Mouse (Mus musculus) myocyte (in vitro differentiated cells): ENCODE results near the gene Robo1. TPM values are rescaled to one million over a fixed set of nuclear protein-coding genes. Genes with fewer than 3 reads are reported as not detected.

Experiments used
- H3K27me3 ChIP-seq: one replicate; pipeline ENCODE4 v1.6.1; 2011; ENCODE audit not compliant: control insufficient read depth, insufficient read depth, insufficient read length
- H3K36me3 ChIP-seq: one replicate; pipeline ENCODE4 v1.6.1; 2011; ENCODE audit not compliant: control insufficient read depth, insufficient read depth
- H3K4me2 ChIP-seq: one replicate; pipeline ENCODE4 v1.6.1; 2011; ENCODE audit warnings: low read depth, control low read depth
- H3K4me3 ChIP-seq: one replicate; pipeline ENCODE4 v1.5.1; 2011; ENCODE audit warnings: mild to moderate bottlenecking, control low read depth, moderate library complexity
- H3K79me2 ChIP-seq: one replicate; pipeline ENCODE4 v1.6.1; 2011; ENCODE audit not compliant: control insufficient read depth, insufficient read depth
- H3ac ChIP-seq: one replicate; pipeline ENCODE4 v1.6.1; 2011; ENCODE audit not compliant: control insufficient read depth, insufficient read length
- CEBPB ChIP-seq: IDR thresholded peaks from 2 replicates; pipeline ENCODE4 v1.6.1; 2011; ENCODE audit warnings: mild to moderate bottlenecking, moderate library complexity; ENCODE audit not compliant: poor library complexity, insufficient read depth, severe bottlenecking
- E2F4 ChIP-seq: IDR thresholded peaks from one replicate; pipeline ENCODE4 v1.6.1; 2011; ENCODE audit warnings: mild to moderate bottlenecking, control low read depth, moderate library complexity; ENCODE audit not compliant: insufficient read depth
- MAX ChIP-seq: IDR thresholded peaks from one replicate; pipeline ENCODE4 v1.6.1; 2011; ENCODE audit warnings: low read depth, mild to moderate bottlenecking, control low read depth
- MYOD1 ChIP-seq, 3 experiments: IDR thresholded peaks; one replicate each; pipeline ENCODE4 v1.6.1; 2011; ENCODE audit warnings: control low read depth in 2 of 3, low read depth in 2 of 3, mild to moderate bottlenecking in 2 of 3, moderate library complexity in 1 of 3; ENCODE audit not compliant: insufficient read length in 2 of 3, control insufficient read depth in 1 of 3
- MYOG ChIP-seq, 3 experiments: IDR thresholded peaks; one replicate each; pipeline ENCODE4 v1.6.1; 2011; ENCODE audit warnings: control low read depth in 2 of 3, low read depth in 2 of 3, mild to moderate bottlenecking in 2 of 3; ENCODE audit not compliant: insufficient read length in 2 of 3, control insufficient read depth in 1 of 3, insufficient read depth in 1 of 3
- POLR2A ChIP-seq: IDR thresholded peaks from one replicate; pipeline ENCODE4 v1.6.1; 2011; ENCODE audit warnings: low read depth, mild to moderate bottlenecking, control low read depth, moderate library complexity; ENCODE audit not compliant: insufficient read length
- POLR2AphosphoS2 ChIP-seq: IDR thresholded peaks from one replicate; pipeline ENCODE4 v1.6.1; 2011; ENCODE audit warnings: low read depth, control low read depth; ENCODE audit not compliant: insufficient read length
- REST ChIP-seq: IDR thresholded peaks from one replicate; pipeline ENCODE4 v1.6.1; 2011; ENCODE audit warnings: mild to moderate bottlenecking, control low read depth, moderate library complexity; ENCODE audit not compliant: insufficient read depth, insufficient read length
- SRF ChIP-seq: IDR thresholded peaks from one replicate; pipeline ENCODE4 v1.6.1; 2011; ENCODE audit warnings: low read depth; ENCODE audit not compliant: control insufficient read depth, insufficient read length
- TCF12 ChIP-seq: IDR thresholded peaks from one replicate; pipeline ENCODE4 v1.6.1; 2011; ENCODE audit warnings: mild to moderate bottlenecking, control low read depth; ENCODE audit not compliant: poor library complexity, insufficient read depth, severe bottlenecking
- TCF3 ChIP-seq: IDR thresholded peaks from one replicate; pipeline ENCODE4 v1.6.1; 2011; ENCODE audit warnings: low read depth, control low read depth; ENCODE audit not compliant: insufficient read length
- USF1 ChIP-seq: IDR thresholded peaks from one replicate; pipeline ENCODE4 v1.6.1; 2011; ENCODE audit warnings: low read depth, mild to moderate bottlenecking, control low read depth, moderate library complexity
- polyA plus RNA-seq: library from polyadenylated mRNA; unstranded; fragments of >200 nt; fragmentation: generic; extraction: Trizol; gene quantifications from one replicate; pipeline ENCODE4 v1.2.1, GENCODE M21; 2012; ENCODE audit warnings: missing spikeins

Robo1 gene
- polyA plus RNA-seq, 1 experiment, result 3.5 TPM

DNA sequence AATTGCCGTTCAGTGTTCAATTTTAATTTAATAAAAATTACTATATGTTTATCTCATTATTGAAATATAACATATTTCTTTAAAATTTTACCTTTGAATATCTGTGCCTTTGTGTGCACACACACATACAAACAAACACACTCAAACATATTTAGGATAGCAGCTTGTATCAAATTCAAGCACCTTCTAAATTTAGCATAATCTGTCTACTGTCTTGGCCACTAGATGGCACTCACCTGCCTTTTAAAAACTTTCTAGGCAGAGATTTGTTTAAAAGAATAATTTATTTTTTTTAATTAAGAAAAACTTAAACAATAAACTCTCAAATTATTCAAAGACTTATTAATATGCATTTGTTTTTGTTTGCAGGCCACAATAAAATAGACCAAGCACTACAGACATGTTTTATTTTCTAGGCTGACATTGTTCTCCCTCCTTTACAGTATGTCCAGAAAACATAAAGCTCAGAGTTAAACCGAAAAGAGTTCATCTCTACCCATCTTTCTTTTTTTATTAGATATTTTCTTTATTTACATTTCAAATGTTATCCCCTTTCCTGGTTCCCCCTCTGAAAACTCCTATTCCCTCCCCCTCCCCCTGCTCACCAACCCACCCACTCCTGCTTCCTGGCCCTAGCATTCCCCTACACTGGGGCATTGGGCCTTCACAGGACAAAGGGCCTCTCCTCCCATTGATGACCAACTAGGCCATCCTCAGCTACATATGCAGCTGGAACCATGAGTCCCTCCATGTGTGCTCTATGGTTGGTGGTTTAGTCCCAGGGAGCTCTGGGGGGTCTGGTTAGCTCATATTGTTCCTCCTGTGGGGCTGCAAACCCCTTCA lies 48.6 kb downstream of the Robo1 start:
- Histone ChIP-seq H3K27me3 (no peaks in the 10 kb centered on the region), H3K4me2 (no peak overlapping the region), H3ac (no peak overlapping the region), H3K4me3 (no peak overlapping the region), H3K79me2 (no peaks in the 10 kb centered on the region), H3K36me3 (no peaks in the 10 kb centered on the region)
- TF ChIP-seq POLR2A (no peak), MAX (no peak), TCF12 (no peak), MYOG (IDR thresholded peaks at IDR 0.05; ENCODE audit: control insufficient read depth in 1 of 3, insufficient read depth in 1 of 3, insufficient read length in 2 of 3, low read depth in 2 of 3) (no peak), CEBPB (no peak), SRF (no peak), USF1 (no peak), E2F4 (no peak), REST (no peak), TCF3 (no peak), POLR2AphosphoS2 (no peak), MYOD1 (IDR thresholded peaks at IDR 0.05; ENCODE audit: control insufficient read depth in 1 of 3, insufficient read length in 2 of 3, low read depth in 2 of 3) (no peak)

DNA sequence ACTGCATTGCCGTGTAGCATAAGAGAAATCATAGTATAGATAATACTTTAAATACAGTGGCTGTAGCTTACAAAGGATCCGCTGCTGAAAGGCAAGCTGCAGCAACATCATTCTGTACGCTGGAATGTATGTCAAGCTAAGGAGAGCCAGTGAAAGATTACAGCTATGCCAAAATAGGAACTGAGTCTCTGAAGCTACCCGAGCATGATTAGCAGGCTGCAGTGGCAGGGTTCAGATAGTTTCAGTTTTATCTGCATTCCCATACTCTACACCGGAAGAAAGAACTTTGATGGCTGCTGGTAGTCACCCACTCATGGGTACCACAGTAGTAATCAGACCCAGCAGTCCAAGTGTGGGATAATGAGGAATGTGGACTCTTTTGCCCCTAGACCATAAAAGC lies 68.8 kb downstream of the Robo1 start:
- Histone ChIP-seq H3K4me3 (no peak overlapping the region), H3K79me2 (no peaks in the 10 kb centered on the region), H3K36me3 (no peaks in the 10 kb centered on the region), H3K4me2 (no peak overlapping the region), H3ac (no peak overlapping the region), H3K27me3 (no peaks in the 10 kb centered on the region)
- TF ChIP-seq SRF (no peak), POLR2A (no peak)

DNA sequence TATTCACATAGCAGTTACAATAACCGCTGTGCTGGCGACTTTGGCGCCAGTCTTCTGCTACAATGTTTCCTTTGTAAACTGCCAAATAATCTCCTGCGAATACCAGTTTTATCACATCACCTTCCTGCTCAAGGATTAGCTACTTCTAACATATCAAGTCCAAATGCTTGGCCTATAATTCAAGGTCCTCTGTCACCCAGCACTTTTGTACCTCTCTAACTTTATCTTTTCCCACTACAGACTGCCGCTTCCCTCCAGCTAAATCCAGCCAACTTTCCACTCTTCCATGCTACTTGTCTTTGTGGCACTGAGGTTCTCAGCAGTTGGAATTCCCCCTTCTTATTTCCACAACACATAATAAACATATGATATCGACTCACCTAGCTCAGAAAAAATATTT lies 73.7 kb downstream of the Robo1 start:
- Histone ChIP-seq H3K27me3 (no peaks in the 10 kb centered on the region), H3K4me3 (no peak overlapping the region), H3K36me3 (no peaks in the 10 kb centered on the region), H3K4me2 (no peak overlapping the region), H3K79me2 (no peaks in the 10 kb centered on the region), H3ac (no peak overlapping the region)
- no peak for TF ChIP-seq TCF12
- no peak for TF ChIP-seq SRF
- no peak for TF ChIP-seq CEBPB
- no peak for TF ChIP-seq POLR2AphosphoS2
- TF ChIP-seq E2F4, result no peak
- TF ChIP-seq USF1, result no peak
- no peak for TF ChIP-seq MAX
- no peak for TF ChIP-seq TCF3
- no peak for TF ChIP-seq MYOD1 (IDR thresholded peaks at IDR 0.05; ENCODE audit: control insufficient read depth in 1 of 3, insufficient read length in 2 of 3, low read depth in 2 of 3)
- TF ChIP-seq MYOG (IDR thresholded peaks at IDR 0.05; ENCODE audit: control insufficient read depth in 1 of 3, insufficient read depth in 1 of 3, insufficient read length in 2 of 3, low read depth in 2 of 3), result no peak
- TF ChIP-seq REST, result no peak
- TF ChIP-seq POLR2A, result no peak

DNA sequence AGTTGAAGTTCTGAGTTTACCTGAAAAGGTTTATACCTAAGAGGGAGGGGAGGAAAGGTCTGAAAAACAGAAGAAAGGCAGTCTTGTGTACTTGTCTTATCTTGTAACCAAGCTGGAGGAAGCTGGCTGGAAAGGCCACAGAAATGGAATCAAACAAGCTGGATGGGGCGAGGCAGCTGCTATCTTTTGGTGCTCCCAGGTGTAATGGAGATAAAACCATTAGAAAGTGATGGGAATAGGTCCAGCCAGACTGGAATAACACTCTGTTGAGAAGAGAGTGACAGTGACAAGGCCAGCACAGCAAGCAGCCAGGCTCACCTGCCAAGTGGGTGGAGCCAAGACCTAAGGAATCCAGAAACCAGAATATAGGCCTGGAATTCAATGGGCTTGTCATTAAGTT lies 75.5 kb downstream of the Robo1 start:
- Histone ChIP-seq H3K4me2 (no peak overlapping the region), H3K27me3 (no peaks in the 10 kb centered on the region), H3K4me3 (no peak overlapping the region), H3ac (no peak overlapping the region), H3K79me2 (no peaks in the 10 kb centered on the region), H3K36me3 (no peaks in the 10 kb centered on the region)
- no peak for TF ChIP-seq CEBPB

DNA sequence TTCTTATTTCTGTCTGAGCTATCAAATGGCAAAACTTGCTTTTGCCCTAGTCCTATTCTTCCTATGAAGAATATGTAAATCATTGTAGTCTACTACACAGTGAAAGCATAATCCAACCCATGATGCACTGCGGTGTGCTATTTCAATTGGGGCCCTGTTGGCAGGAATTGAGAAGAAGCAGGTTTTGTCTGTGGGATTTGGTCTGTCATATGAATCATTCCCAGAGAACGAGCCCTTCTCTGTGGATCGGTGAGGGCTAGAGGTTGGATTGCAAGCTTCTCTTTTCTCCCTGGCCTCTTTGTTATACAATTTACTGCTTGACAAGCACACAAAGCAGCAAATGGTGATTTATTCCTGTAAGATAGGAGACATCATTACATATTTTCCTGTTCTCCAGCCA lies 85.4 kb downstream of the Robo1 start:
- H3K36me3 ChIP-seq, result no peaks in the 10 kb centered on the region
- H3K4me2 ChIP-seq, result no peak overlapping the region
- no peaks in the 10 kb centered on the region for H3K79me2 ChIP-seq
- H3K4me3 ChIP-seq, result no peak overlapping the region
- no peak overlapping the region for H3ac ChIP-seq
- H3K27me3 ChIP-seq, result no peaks in the 10 kb centered on the region
- TF ChIP-seq POLR2A (no peak), SRF (no peak), MAX (no peak), CEBPB (no peak), REST (no peak), MYOD1 (IDR thresholded peaks at IDR 0.05; ENCODE audit: control insufficient read depth in 1 of 3, insufficient read length in 2 of 3, low read depth in 2 of 3) (no peak), MYOG (IDR thresholded peaks at IDR 0.05; ENCODE audit: control insufficient read depth in 1 of 3, insufficient read depth in 1 of 3, insufficient read length in 2 of 3, low read depth in 2 of 3) (no peak), TCF12 (no peak), POLR2AphosphoS2 (no peak), TCF3 (no peak), USF1 (no peak), E2F4 (no peak)
